Mouse (Mus musculus) heart, postnatal 0 days (tissue): ENCODE results near the gene Ephb4. TPM values are rescaled to one million over a fixed set of nuclear protein-coding genes. Genes with fewer than 3 reads are reported as not detected.

Experiments used
- ATAC-seq: fragments of 200-750 bp; cut with Nextera tagmentation; 2 replicates; pipeline ENCODE4 v1.8.0; 2017; ENCODE audit warnings: low read depth, moderate number of reproducible peaks, moderate library complexity; ENCODE audit not compliant: insufficient read depth
- DNase-seq: peaks from one replicate; pipeline ENCODE4 v3.0.0-alpha.2; 2016; ENCODE audit warnings: low spot score
- H3K27ac ChIP-seq: fragments of 300-500 bp; sonication (generic); 2 replicates; pipeline ENCODE4 v1.5.1; 2014; ENCODE audit warnings: low read depth, mild to moderate bottlenecking
- H3K27me3 ChIP-seq: fragments of 300-500 bp; sonication (generic); 2 replicates; pipeline ENCODE4 v1.6.1; 2014; ENCODE audit warnings: low read length, mixed read lengths; ENCODE audit not compliant: control insufficient read depth, insufficient read depth
- H3K36me3 ChIP-seq: fragments of 300-500 bp; sonication (generic); replicated peaks from 2 replicates; pipeline ENCODE4 v1.6.1; 2014; ENCODE audit warnings: low read length, mixed read lengths; ENCODE audit not compliant: control insufficient read depth, insufficient read depth
- H3K4me1 ChIP-seq: fragments of 300-500 bp; sonication (generic); 2 replicates; pipeline ENCODE4 v1.6.1; 2014; ENCODE audit warnings: antibody characterized with exemption; ENCODE audit not compliant: control insufficient read depth, insufficient read depth
- H3K4me2 ChIP-seq: fragments of 300-500 bp; sonication (generic); 2 replicates; pipeline ENCODE4 v1.6.1; 2014; ENCODE audit warnings: low read depth, mild to moderate bottlenecking, low read length, moderate library complexity
- H3K4me3 ChIP-seq: fragments of 300-500 bp; sonication (generic); 2 replicates; pipeline ENCODE4 v1.5.1; 2014; ENCODE audit warnings: low read depth, low read length
- H3K9ac ChIP-seq: fragments of 300-500 bp; sonication (generic); replicated peaks from 2 replicates; pipeline ENCODE4 v1.6.1; 2014; ENCODE audit warnings: low read depth, low read length, mixed read lengths
- H3K9me3 ChIP-seq: fragments of 300-500 bp; sonication (generic); replicated peaks from 2 replicates; pipeline ENCODE4 v1.6.1; 2016; ENCODE audit warnings: low read length; ENCODE audit not compliant: control insufficient read depth
- CTCF ChIP-seq: IDR thresholded peaks from 2 replicates; pipeline ENCODE4 v1.5.1; 2016; ENCODE audit warnings: antibody characterized with exemption, control low read depth, low read depth
- EP300 ChIP-seq: IDR thresholded peaks from 2 replicates; pipeline ENCODE4 v1.6.1; 2016; ENCODE audit warnings: antibody characterized with exemption, low read depth
- WGBS: fragments of 180-500 bp; shearing (Covaris S2); extraction: QIAGEN DNeasy Blood & Tissue Kit; methylation state at CpG from one replicate; pipeline ENCODE4 v1.1.7; 2014; 5-methylcytosine and 5-hydroxymethylcytosine counted together
- polyA plus RNA-seq: library from polyadenylated mRNA; unstranded; fragments of >200 nt; fragmentation: Nextera tagmentation; extraction: Ambion mirVana; gene quantifications from 2 replicates; pipeline ENCODE4 v1.2.1, GENCODE M21; 2015
- total RNA-seq: library from RNA; depleted of rRNA; stranded (reverse); fragments of >200 nt; gene quantifications from 2 replicates; pipeline ENCODE4 v1.2.3, GENCODE M21; 2014; ENCODE audit warnings: low replicate concordance

Ephb4 gene
- total and polyA plus RNA-seq, 2 experiments from 2014 or later, result 23.1 to 99.2 TPM

DNA sequence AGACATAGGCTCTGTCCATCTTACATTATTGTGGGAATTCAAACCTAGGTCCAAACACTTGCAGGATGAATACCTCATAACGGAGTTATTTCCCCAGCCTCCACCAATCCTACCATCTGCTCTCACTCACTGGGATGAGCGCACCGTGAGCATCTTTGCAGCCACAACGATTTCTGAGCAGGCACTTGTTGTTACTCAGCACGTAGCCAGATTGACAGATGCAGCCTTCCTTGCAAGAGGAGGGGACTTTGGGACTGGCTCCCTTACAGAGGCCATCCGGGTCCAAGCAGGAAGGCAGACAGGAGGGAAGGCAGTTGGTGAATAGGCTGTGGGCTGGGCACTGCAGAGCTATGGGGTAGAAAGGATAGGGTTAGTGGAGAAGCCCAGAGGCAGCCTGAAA lies 59.5 kb downstream of the Ephb4 start:
- Histone ChIP-seq H3K9me3 (no peaks in the 10 kb centered on the region), H3K27me3 (no peaks in the 10 kb centered on the region), H3K27ac (no peak overlapping the region), H3K4me1 (no peaks in the 10 kb centered on the region), H3K36me3 (no peaks in the 10 kb centered on the region), H3K4me2 (no peak overlapping the region), H3K9ac (no peak overlapping the region), H3K4me3 (no peak overlapping the region)
- no peak for TF ChIP-seq EP300
- TF ChIP-seq CTCF, result no peak
- WGBS, result 69% methylated on average over 6 of the region's 6 CpGs
- no peak for DNase-seq
- no peak for ATAC-seq

DNA sequence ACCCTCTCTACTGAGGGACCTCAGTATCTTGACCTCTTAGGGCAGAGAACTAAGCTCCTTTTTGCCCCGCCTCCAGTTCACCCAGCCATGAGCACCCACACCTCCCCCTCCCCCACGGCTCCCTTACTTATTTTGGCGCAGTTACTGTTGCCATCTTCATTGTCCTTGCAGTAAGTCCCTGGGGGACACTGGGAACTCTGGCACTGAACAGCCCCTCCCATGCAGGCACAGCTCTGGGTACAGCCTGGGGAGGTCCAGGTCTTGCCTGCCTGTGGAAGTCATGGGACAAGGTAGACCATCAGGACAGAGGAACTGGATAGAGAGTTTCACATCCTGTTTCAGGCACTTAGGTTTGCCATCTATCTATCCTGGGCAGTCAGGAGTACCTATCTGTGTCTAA lies 60.2 kb downstream of the Ephb4 start:
- WGBS, result 73% methylated on average over 3 of the region's 3 CpGs
- no peak for DNase-seq
- Histone ChIP-seq H3K9me3 (no peaks in the 10 kb centered on the region), H3K27me3 (no peaks in the 10 kb centered on the region), H3K9ac (no peak overlapping the region), H3K4me2 (no peak overlapping the region), H3K4me1 (no peaks in the 10 kb centered on the region), H3K4me3 (no peak overlapping the region), H3K27ac (no peak overlapping the region), H3K36me3 (no peaks in the 10 kb centered on the region)
- no peak for TF ChIP-seq CTCF
- TF ChIP-seq EP300, result no peak
- ATAC-seq, result no peak

DNA sequence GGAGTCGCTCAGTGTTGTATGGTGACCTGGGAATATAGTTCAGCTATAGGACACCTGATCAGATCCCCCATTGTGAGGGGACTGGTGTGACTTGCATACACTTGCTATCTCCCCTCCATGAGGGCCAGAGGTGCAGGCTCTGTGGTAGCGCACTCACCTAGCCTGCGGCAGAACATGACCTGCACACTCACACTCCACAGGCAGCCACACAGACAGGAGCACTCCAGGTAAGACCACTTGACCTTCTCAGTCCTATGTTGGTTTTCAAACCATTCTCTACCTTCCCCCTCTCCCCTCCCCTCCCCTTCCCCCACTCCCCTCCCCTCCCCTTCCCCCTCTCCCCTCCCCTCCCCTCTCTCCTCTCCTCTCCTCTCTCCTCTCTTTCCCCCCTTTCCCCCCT lies 60.6 kb downstream of the Ephb4 start:
- ATAC-seq (no peak), DNase-seq (no peak)
- WGBS, result 91% methylated on average over 3 of the region's 3 CpGs
- Histone ChIP-seq H3K9me3 (no peaks in the 10 kb centered on the region), H3K27me3 (no peaks in the 10 kb centered on the region), H3K36me3 (no peaks in the 10 kb centered on the region), H3K4me3 (no peak overlapping the region), H3K9ac (no peak overlapping the region), H3K4me2 (no peak overlapping the region), H3K4me1 (no peaks in the 10 kb centered on the region), H3K27ac (no peak overlapping the region)
- no peak for TF ChIP-seq CTCF
- TF ChIP-seq EP300, result no peak

DNA sequence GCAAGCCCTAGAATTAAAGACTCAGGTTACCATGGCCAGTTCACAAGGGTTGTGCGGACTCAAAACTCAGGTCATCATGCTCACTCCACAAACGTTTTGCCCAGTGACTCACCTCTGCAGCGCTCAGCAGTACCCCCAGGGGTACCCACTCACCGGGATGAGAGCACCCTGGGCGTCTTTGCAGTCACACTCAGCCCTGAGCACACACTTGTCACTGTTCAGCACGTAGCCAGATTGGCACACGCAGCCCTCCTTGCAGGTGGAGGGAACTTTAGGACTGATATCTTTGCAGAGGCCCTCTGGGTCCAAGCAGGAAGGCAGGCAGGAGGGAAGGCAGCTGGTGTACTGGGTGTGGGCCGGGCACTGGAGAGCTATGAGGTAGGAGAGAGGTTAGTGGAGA lies 61.3 kb downstream of the Ephb4 start:
- Histone ChIP-seq H3K9ac (no peak overlapping the region), H3K4me1 (no peaks in the 10 kb centered on the region), H3K27ac (no peak overlapping the region), H3K4me3 (no peak overlapping the region), H3K9me3 (no peaks in the 10 kb centered on the region), H3K36me3 (no peaks in the 10 kb centered on the region), H3K27me3 (no peaks in the 10 kb centered on the region), H3K4me2 (no peak overlapping the region)
- TF ChIP-seq CTCF (no peak), EP300 (no peak)
- WGBS, result 63% methylated on average over 8 of the region's 8 CpGs
- DNase-seq (no peak), ATAC-seq (no peak)

DNA sequence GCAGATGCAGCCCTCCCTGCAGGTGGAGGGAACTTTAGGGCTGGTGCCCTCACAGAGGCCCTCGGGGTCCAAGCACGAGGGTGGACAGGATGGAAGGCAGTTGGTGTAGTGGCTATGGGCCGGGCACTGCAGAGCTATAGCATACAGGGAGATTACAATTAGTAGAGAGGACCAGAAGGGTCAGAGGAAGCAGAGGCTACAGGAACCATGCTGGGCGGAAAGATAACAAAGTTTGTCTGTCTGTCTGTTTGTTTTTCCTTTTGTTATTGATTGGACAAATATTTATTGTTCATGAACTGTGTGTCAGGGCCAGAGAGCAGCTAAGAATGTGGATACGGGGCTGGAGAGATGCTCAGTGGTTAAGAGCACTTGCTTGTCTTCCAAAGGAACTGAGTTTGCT lies 64.3 kb downstream of the Ephb4 start:
- Histone ChIP-seq H3K27me3 (no peaks in the 10 kb centered on the region), H3K27ac (no peak overlapping the region), H3K4me1 (no peaks in the 10 kb centered on the region), H3K4me3 (no peak overlapping the region), H3K4me2 (no peak overlapping the region), H3K9ac (no peak overlapping the region), H3K9me3 (no peaks in the 10 kb centered on the region), H3K36me3 (no peaks in the 10 kb centered on the region)
- 38% methylated on average over 5 of the region's 5 CpGs for WGBS
- TF ChIP-seq CTCF (no peak), EP300 (no peak)
- ATAC-seq (no peak), DNase-seq (no peak)

DNA sequence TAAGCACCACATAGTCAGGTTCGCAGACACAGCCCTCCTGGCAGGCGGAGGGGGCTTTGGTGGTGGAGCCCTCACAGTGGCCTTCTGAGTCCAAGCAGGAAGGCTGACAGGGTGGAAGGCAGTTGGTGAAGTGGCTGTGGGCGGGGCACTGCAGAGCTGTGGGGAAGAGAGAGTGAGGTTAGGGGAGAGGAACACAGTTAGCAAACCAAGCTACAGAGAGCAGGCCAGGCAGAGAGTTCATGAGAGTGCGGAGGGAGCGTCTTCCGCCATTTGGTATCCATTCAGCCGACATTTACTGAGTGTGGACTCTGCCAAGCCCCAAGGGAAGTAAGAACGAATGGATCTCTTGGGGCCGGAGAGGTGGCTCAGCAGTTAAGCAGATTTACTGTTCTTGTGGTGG lies 69.2 kb downstream of the Ephb4 start:
- ATAC-seq (no peak), DNase-seq (no peak)
- H3K9me3 ChIP-seq, result no peaks in the 10 kb centered on the region
- H3K9ac ChIP-seq, result no peak overlapping the region
- no peak overlapping the region for H3K27ac ChIP-seq
- no peaks in the 10 kb centered on the region for H3K4me1 ChIP-seq
- no peaks in the 10 kb centered on the region for H3K27me3 ChIP-seq
- H3K36me3 ChIP-seq, result no peaks in the 10 kb centered on the region
- H3K4me3 ChIP-seq, result no peak overlapping the region
- no peak overlapping the region for H3K4me2 ChIP-seq
- TF ChIP-seq CTCF (no peak), EP300 (no peak)
- 63% methylated on average over 9 of the region's 9 CpGs for whole genome bisulfite sequencing
